Mouse (Mus musculus): ENCODE measurements around the gene Nav2. TPM values are rescaled to one million over a fixed set of nuclear protein-coding genes. Genes with fewer than 3 reads are reported as not detected.

Nav2 gene
- total RNA-seq, 2 experiments from 2014 or later: 77.4 to 100 TPM

GRCm38 (mm10) chr7:49411803-49412202 is 503.3 kb downstream of the Nav2 start:
- DNase-seq: no peak

- no peak for DNase-seq
Observed at GRCm38 (mm10) chr7:49415131-49415530, 506.6 kb downstream of the Nav2 start.

- DNase-seq: no peak
Observed at GRCm38 (mm10) chr7:49415716-49416115, 507.2 kb downstream of the Nav2 start.

- DNase-seq: no peak
Observed at GRCm38 (mm10) chr7:49418841-49419240, 510.3 kb downstream of the Nav2 start.

GRCm38 (mm10) chr7:49420139-49420802 is 511.8 kb downstream of the Nav2 start:
- DNase-seq: no peak

- no peak for DNase-seq
Observed at GRCm38 (mm10) chr7:49421261-49421660, 512.7 kb downstream of the Nav2 start.

GRCm38 (mm10) chr7:49423943-49424342 is 515.4 kb downstream of the Nav2 start:
- DNase-seq: no peak

- DNase-seq: no peak
Observed at GRCm38 (mm10) chr7:49426060-49426459, 517.5 kb downstream of the Nav2 start.

GRCm38 (mm10) chr7:49427843-49428242 is 519.3 kb downstream of the Nav2 start:
- no peak for DNase-seq

GRCm38 (mm10) chr7:49428947-49429346 is 520.4 kb downstream of the Nav2 start:
- no peak for DNase-seq

GRCm38 (mm10) chr7:49430808-49431207 is 522.3 kb downstream of the Nav2 start:
- DNase-seq: no peak

GRCm38 (mm10) chr7:49433945-49434344 is 525.4 kb downstream of the Nav2 start:
- no peak for DNase-seq

- DNase-seq: no peak
Observed at GRCm38 (mm10) chr7:49436492-49436891, 528.0 kb downstream of the Nav2 start.

GRCm38 (mm10) chr7:49437901-49438300 is 529.4 kb downstream of the Nav2 start:
- DNase-seq: peak in 1 of 2 experiments; percentile 44

GRCm38 (mm10) chr7:49439136-49439535 is 530.6 kb downstream of the Nav2 start:
- DNase-seq: no peak

GRCm38 (mm10) chr7:49440333-49440969 is 531.9 kb downstream of the Nav2 start:
- no peak for DNase-seq

- DNase-seq: no peak
Observed at GRCm38 (mm10) chr7:49442174-49442573, 533.7 kb downstream of the Nav2 start.

- DNase-seq: no peak
Observed at GRCm38 (mm10) chr7:49448580-49448979, 540.1 kb downstream of the Nav2 start.

- no peak for DNase-seq
Observed at GRCm38 (mm10) chr7:49450261-49451141, 542.0 kb downstream of the Nav2 start.

- no peak for DNase-seq
Observed at GRCm38 (mm10) chr7:49451240-49451639, 542.7 kb downstream of the Nav2 start.

- DNase-seq: no peak
Observed at GRCm38 (mm10) chr7:49452274-49452673, 543.8 kb downstream of the Nav2 start.

- DNase-seq: no peak
Observed at GRCm38 (mm10) chr7:49454601-49455000, 546.1 kb downstream of the Nav2 start.

GRCm38 (mm10) chr7:49456148-49456547 is 547.6 kb downstream of the Nav2 start:
- DNase-seq: no peak
